Mouse (Mus musculus): ENCODE data around the gene Slf1.

DNA sequence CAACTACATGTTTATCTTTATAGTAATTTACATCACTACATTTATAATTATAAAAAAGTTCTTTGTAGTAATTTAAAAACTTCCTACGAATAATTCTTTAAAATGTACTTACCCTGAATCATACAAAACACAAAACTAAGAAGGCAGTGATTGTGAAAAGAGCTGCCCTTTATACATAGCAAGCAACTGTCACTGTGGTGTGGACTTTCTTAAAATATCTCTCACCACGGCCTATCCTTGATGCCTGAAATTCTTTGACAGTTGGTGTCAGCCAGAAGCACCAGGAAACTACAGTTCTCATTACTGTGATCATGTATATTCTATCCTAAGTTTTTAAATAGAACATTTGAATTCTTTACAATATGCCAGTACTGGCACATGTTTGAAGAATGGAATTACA is 4.1 kb downstream of the Slf1 start:
- TF ChIP-seq CTCF (IDR thresholded peaks at IDR 0.05; ENCODE audit: low read depth, low read length) (no peak), POLR2A (IDR thresholded peaks at IDR 0.05; ENCODE audit: extremely low read depth, insufficient read depth, low read length) (no peak)
